Mouse (Mus musculus) MN1 (cell line): ENCODE results near the gene Nfkbiz.
"Not testable (repeated sequence)": the region's sequence is repeated elsewhere in the genome, so short reads cannot be mapped to it uniquely, and the experiment has no call there.

Experiments used
- DNase-seq: peaks from one replicate; pipeline ENCODE4 v3.0.0-alpha.2; 2016; ENCODE audit warnings: low spot score

Gene Nfkbiz

GRCm38 (mm10) chr16:55838510-55839474, at the start of gene Nfkbiz:
TSS of gene Nfkbiz (minus strand) at chr16:55838899.
- DNase-seq = peak; percentile 78

- DNase-seq = peak; percentile 27
Observed at GRCm38 (mm10) chr16:55887814-55888583, 49.3 kb upstream of the Nfkbiz start.

GRCm38 (mm10) chr16:55884246-55884645, 45.5 kb upstream of the Nfkbiz start:
- DNase-seq = no peak

GRCm38 (mm10) chr16:55876025-55876424, 37.3 kb upstream of the Nfkbiz start:
- DNase-seq = peak; percentile 55

- no peak for DNase-seq
Observed at GRCm38 (mm10) chr16:55863832-55864231, 25.1 kb upstream of the Nfkbiz start.

- peak; percentile 80 for DNase-seq
Observed at GRCm38 (mm10) chr16:55863149-55863815, 24.6 kb upstream of the Nfkbiz start.

GRCm38 (mm10) chr16:55861104-55861503, 22.4 kb upstream of the Nfkbiz start:
- DNase-seq = peak; percentile 17

GRCm38 (mm10) chr16:55859421-55859820, 20.7 kb upstream of the Nfkbiz start:
- not testable (repeated sequence) for DNase-seq

- DNase-seq = peak; percentile 56
Observed at GRCm38 (mm10) chr16:55858465-55858864, 19.8 kb upstream of the Nfkbiz start.

GRCm38 (mm10) chr16:55852943-55853727, 14.4 kb upstream of the Nfkbiz start:
- DNase-seq = peak; percentile 73

- DNase-seq = no peak
Observed at GRCm38 (mm10) chr16:55852515-55852914, 13.8 kb upstream of the Nfkbiz start.

GRCm38 (mm10) chr16:55850485-55850884, 11.8 kb upstream of the Nfkbiz start:
- no peak for DNase-seq

- no peak for DNase-seq
Observed at GRCm38 (mm10) chr16:55847679-55848078, 9.0 kb upstream of the Nfkbiz start.

- DNase-seq = no peak
Observed at GRCm38 (mm10) chr16:55844847-55845246, 6.1 kb upstream of the Nfkbiz start.

- no peak for DNase-seq
Observed at GRCm38 (mm10) chr16:55843919-55844318, 5.2 kb upstream of the Nfkbiz start.

- no peak for DNase-seq
Observed at GRCm38 (mm10) chr16:55843134-55843533, 4.4 kb upstream of the Nfkbiz start.

- no peak for DNase-seq
Observed at GRCm38 (mm10) chr16:55841506-55841905, 2.8 kb upstream of the Nfkbiz start.

- no peak for DNase-seq
Observed at GRCm38 (mm10) chr16:55838129-55838509, 580 bp downstream of the Nfkbiz start.

GRCm38 (mm10) chr16:55837653-55838052, 1.0 kb downstream of the Nfkbiz start:
- not testable (repeated sequence) for DNase-seq

- no peak for DNase-seq
Observed at GRCm38 (mm10) chr16:55837168-55837567, 1.5 kb downstream of the Nfkbiz start.

- no peak for DNase-seq
Observed at GRCm38 (mm10) chr16:55835798-55836197, 2.9 kb downstream of the Nfkbiz start.
